Mouse (Mus musculus) mouse trophoblast stem cell (cell line): ENCODE measurements around the gene Atp8b3.

Experiments used
- in situ Hi-C, 2 experiments: fragments of 300-500 bp; cut with MseI, MboI; formaldehyde crosslinking; loops; 2 replicates in 1 of 2; 3 replicates in 1 of 2; pipeline ENCODE4 v1.15.1; 2025

Atp8b3 gene

DNA sequence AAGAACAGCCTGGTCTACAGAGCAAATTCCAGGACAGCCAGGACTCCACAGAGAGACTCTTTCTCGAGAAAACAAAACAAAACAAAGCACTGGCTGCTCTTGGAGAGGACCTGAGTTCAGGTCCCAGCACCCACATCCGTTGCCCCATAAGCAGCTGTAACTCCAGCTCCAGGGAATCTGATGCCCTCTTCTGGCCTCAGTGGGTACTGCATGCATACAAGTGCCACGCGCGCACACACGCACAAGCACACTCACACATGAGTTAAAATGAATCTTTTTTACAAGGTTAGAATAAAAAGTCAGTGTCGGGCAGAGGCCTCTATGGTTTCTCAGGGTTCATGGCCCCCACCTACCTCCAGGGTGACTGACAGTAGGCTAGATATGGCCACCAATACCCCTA, 15.6 kb downstream of the Atp8b3 start:
- in situ Hi-C loops: no loop called here

DNA sequence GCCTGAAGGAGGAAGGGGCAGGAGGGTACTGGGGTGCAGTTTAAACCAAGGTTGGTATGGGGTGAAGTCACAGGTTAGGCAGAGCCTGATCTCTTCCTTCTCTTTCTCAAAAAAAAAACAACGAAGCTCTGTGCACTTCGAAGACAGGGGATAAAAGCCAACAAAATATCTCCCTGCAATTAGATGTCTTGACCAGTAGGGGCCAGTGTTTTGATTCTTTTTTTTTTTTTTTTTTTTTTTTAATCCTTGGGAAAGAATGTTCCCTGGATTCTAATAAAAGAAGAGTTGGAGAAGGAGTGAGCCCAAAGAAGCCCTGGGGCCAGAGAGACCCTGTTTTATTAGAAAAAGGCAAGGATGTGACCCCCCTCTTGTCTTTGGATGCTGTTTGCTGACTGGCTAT, 19.6 kb downstream of the Atp8b3 start:
- in situ Hi-C loops: no loop called here

DNA sequence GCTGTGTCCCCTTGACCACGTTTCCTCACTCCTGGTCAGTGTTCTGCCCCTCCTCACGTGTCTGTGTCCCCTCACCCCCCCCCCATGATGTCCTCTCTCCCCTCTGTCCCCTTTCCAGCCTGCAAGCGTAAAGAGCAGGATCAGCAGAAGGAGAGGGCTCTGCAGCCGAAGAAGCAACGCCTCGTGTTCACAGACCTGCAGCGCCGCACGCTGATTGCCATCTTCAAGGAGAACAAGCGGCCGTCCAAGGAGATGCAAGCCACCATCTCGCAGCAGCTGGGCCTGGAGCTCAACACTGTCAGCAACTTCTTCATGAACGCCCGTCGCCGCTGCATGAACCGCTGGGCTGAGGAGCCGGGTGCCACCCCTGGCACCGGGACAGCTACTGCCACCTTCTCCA, 25.2 kb downstream of the Atp8b3 start:
- in situ Hi-C loops: no loop called here

DNA sequence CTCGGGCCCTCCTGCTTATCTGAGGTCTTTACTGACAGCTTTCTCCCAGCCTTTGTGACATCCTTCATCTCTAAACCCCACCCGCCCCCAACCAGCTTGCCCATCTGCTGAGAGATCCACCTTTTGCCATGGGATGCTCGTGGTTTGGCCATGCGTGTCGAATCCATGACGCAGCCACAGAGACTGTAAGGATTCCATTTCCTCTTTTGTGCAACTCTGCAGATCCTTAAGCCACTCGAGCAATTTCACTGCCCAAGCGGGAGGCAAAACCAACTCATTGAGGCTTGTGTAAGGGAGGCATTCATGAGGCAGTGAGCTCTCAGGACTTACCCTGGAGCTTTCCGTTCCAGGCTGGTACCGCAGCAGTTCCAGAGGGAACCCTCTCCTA, 28.7 kb downstream of the Atp8b3 start:
- in situ Hi-C loops: no loop called here

DNA sequence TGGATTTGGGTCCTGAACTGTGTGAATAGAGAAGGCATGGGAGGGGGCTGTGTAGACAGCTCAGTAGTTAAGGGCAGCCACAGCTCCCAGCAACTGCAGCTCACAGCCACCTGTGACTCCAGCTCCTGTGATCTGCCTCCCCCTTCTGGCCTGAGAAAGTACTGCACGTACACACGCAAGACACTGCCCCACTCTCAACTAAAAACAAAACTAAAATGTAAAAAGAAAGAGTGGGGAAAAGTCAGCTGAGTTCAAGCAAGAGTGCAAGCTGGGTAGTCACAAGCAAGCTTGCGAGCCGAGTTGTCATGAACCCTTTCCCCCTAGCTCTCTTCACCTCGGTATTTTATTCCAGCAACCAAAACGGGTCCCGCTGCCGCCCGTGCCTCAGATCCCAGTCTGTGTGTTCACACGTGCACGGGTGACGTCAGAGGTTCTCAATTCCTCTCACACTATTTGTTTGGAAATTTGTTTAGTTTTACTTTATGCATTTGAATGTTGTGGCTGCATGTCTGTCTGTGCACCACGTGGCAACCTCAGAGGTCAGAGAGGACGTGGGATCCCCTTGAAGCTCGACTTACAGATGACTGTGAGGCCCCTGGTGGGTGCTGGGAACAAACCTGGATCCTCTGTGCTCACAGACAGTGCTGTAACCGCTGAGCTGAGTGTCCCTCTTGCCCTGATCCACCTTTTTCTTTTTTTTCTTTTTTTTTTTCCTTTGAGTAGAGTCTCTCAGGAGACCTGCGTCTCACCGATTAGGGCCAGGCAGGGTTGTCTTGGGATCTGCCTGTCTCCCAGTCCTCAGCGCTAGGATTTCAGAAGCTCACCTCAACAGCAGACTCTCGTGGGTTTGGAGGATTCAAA, 29.3 kb downstream of the Atp8b3 start:
- in situ Hi-C loops: loop anchor here (5.0 kb wide), 1 partner anchor 62 kb away; no protein-coding TSS in a partner anchor

DNA sequence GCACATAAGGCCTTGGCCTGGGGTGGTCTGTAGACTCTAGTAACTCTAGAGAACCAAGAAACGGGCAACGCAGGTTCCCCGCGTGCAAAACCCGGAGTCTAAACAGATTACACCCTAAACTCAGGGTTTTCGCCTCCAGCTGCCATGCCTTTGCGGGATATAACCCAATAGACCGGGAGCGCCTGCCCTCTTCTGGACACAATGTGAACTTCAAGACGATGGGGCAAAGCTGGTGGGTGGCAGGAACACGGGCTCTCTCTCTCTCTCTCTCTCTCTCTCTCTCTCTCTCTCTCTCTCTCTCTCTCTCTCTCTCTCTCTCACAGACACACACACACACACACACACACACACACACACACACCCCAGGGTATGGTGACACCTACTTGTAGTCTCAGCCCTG, 32.7 kb downstream of the Atp8b3 start:
- in situ Hi-C loops: loop anchor here (5.0 kb wide), 1 partner anchor 59 kb away; no protein-coding TSS in a partner anchor

DNA sequence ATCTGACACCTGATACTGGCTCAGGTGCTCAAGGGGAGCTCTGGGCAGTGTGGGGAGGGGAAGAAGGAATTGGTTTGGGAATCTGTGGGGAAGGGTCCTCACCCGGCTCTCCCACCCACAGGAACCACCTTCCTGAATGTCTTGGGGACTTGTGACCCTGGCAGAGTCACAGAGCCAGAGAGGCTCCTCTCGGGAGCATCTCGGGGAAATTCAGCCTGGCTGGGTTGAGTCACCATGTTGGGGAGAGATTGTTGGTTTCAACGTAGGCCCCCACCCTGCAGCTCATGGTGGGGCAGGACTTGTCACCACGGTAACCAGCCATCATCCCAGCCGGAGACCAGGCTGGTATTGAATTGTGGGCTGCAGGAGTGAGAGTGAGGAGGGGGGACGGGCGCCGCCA, 34.2 kb downstream of the Atp8b3 start:
- in situ Hi-C loops: loop anchor here (5.0 kb wide), 1 partner anchor 57 kb away; no protein-coding TSS in a partner anchor

DNA sequence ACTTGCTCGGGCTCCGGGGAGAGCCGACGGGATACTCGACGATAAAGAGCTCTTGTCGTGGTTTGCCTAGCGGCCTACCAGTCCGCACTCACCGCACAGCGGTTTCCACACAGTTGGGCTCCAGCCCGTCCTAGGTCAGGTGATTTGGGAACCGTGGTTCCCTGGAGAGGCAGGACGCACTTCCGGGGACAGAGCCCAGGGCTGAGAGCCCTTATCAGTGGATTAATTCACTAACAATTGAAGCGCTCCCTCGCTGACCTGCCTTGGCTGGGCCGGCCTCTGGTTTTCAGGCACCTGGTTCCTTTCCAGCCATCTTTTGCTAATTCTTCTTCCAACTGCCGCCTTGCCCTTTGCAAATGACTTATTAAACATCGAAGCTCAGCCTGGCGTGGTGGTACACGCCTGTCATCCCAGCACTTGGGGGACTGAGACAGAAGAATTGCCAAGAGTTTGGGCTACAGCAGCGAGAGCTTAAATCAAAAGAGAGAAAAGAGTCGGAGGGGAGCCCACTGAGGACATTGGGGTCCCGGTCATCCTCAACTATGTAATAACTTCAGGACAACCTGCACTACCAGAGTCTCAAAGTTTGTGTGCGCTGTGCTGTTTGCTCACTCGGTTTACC, 35.2 kb downstream of the Atp8b3 start:
- in situ Hi-C loops: no loop called here

DNA sequence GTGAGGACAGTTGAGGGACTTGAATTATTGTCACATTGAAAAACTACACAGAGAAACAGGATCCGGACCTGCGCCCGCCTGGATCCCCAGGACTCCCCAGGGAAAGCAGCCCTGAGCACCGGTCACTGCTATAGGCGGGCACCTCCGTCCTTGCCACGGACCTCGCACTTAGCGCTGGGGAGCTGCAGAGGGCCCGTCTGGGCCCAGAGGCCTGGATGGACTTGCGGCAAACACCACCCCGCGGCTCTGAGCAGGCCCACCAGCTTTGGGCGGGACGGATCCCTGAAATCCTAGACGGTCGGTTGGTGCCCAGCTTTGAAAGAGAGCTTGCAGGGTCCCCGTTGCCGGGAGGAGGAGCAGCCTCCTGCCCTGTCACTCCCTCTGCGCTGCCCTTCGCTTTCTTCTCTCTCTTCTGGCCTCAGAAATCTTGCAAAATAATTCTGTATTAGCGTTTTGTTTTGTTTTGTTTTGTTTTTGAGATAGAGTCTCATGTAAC, 36.1 kb downstream of the Atp8b3 start:
- in situ Hi-C loops: no loop called here

DNA sequence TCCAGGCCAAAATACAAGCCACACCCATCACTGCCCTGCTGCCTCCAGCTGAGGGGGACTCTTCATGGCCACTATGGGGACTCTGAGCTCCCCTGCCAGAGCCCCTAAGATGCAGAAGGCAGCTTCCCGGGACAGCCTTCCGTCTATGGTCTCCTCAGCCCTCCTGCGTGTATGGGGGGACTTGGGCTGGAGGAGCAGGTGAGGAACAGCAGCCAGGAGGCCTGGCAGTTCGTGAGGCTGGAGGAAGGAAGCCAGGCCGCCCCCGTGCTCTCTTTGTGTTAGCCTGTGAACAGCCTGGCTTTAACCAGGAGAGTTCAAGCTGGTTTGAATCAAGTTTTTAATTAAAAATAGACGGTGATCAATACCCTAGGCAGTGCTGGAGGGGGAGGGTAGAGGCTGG, 36.6 kb downstream of the Atp8b3 start:
- in situ Hi-C loops: no loop called here

DNA sequence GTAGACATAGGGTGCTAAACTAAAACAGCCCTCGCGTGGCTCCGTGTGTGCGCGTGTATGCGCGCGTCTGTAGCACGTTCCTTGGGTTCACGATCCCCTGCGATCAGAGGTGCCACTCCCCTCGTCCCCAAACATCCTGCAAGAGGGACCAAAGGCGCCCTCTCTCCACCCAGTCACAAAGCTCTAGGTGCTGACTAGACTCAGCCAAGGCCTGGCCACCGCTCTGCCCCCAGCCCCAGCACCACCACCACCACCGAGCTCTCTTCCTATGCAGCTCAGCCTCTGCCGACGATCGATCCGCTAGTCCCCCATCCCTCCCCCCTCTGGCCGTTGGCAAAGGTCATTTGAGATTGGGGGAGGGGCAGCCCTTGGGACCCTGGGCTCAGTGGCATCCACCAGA, 42.5 kb downstream of the Atp8b3 start:
- in situ Hi-C loops: no loop called here

DNA sequence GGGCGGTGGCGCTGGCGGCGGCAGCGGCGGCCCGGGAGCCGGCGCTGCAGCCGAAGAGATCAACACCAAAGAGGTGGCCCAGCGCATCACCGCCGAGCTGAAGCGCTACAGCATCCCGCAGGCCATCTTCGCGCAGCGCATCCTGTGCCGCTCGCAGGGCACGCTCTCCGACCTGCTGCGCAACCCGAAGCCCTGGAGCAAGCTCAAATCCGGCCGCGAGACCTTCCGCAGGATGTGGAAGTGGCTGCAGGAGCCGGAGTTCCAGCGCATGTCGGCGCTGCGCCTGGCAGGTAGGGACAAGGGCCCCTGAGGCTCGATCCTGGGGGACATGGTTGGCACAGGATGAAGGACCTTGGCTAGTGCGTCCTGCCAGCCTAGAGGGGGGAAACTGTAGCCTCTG, 43.0 kb downstream of the Atp8b3 start:
- in situ Hi-C loops: no loop called here

DNA sequence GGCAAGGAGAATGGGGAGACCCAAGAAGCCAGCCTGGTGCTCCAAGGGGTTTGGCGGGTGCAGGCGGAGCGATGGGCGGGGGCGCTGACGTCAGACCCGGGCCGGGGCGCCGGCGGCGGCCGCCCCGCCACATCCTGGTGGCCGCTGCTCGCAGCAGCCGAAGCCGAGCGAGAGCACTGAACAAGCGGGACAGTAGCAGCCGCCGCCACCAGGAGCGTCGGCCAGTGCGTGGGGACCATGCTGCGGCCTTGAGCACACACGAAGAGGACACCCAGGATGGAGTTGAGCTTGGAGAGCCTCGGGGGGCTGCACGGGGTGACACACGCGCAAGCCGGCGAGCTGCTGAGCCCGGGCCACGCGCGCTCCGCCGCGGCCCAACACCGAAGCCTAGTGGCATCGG, 44.2 kb downstream of the Atp8b3 start, which contains the start of gene Onecut3:
Gene Onecut3 (plus strand): TSS at position 104 of the 400 bp plus-strand sequence.
- in situ Hi-C loops: no loop called here

DNA sequence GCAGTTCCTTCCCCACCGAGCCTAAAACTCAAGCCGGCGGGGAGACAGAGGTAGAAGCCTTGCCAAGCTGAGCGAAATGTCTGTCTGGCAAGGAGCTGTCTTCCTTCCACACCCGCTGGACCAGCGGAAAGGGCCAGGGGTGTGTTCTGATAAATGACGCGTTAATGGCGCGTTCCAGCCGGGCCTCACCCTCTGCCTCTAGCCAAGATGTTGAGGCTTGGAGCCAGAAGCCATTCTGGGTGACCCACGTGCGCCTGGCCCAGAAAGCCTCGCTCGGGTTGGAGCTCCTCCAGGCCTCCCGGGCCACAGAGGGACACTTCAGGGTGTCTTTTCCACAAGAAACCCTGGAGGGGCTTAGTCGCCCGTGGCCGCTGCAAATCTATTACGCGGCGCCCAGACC, 48.9 kb downstream of the Atp8b3 start:
- in situ Hi-C loops: no loop called here

DNA sequence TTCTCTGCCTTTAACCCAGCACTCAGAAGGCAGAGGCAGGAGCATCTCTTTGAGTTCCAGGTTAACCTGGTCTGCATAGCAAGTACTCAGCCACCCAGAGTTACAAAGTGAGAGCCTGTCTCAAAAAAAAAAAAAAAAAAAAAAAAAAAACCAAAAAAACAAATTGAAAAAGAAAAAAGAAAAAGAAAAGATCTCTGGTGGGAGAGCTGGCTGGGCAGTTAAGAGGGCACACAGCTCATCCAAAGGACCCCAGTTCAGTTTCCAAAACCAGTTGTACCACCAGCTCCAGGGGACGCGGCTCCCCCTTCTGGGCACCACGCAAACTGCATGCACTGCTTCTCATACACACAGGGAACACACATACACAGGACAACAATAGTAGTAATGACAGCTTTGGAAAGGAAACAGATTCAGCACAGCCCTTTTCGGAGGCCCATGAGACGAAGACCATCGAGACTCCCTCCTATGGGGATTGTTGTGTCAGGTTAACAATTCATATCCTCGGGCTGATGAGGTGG, 52.0 kb downstream of the Atp8b3 start:
- in situ Hi-C loops: no loop called here

DNA sequence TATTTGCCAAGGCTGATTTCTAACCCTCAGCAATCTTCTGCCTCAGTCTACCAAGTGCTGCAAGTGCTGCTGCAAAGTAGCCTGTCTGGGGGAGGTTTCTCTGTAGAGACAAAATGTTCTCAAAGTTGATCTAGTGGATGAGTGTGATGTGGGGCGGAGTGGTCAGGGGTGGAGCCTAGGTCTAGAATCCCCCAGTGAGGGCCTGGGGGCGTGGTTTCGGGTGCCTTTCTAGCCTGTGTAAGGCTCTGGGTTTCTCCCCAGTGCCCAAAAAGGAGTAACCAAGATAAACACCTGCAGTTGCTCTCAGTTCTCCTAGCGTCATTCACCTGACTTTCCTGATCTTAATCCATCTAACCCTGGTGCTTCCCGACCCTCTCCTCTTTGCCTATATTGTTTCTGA, 57.9 kb downstream of the Atp8b3 start:
- in situ Hi-C loops: no loop called here

DNA sequence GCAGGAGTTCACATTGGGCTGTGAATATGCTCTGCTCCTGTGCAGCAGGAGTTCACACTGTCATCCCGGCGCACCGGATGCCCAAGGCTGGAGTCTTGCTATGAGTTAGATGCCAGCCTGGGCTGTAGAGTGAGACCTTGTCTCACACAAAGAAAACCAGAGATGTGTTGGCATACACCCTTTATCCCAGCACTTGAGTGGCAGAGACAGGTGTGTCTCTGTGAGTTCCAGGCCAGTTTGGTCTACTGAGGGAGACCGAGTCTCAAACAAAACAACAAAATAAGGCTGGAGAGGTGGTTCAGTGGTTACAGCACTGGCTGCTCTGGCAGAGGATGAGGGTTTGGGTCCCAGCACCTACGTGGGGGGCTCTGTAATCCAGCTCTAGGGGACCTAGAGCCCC, 60.4 kb downstream of the Atp8b3 start:
- in situ Hi-C loops: no loop called here

DNA sequence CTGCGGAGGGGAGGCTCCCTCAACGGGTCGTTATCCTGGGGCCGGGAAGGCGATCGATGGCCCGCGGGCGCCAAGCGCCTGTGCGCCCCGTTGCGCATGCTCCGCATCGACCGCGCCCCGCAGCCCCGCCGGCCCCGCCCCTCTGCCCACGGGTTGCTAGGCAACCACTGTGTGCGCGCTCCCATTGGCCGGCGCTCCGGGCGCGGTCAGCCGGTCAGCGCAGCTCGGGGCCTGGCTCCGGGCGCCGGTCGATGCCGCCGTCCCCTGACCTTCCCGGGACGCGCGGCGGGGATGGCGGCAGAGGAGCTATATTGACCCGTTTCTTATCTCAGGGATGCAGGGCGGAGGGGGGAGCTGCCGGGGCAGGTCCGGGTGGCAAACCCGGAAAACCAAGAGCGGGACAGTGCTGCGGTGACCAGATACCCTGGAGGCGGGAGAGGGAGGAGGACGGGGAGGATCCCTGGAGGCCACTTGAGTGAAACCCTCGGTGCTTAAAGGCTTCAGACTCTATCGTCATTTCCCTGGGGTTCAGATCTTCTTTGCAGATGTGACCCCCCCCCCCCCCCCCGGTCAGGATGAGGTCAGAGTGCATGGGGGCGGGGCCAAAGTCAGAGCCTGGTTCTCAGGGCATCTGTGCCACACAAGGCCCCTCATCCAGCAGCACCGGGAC, 63.5 kb downstream of the Atp8b3 start:
- in situ Hi-C loops: no loop called here
